In the genomic region with DNA sequence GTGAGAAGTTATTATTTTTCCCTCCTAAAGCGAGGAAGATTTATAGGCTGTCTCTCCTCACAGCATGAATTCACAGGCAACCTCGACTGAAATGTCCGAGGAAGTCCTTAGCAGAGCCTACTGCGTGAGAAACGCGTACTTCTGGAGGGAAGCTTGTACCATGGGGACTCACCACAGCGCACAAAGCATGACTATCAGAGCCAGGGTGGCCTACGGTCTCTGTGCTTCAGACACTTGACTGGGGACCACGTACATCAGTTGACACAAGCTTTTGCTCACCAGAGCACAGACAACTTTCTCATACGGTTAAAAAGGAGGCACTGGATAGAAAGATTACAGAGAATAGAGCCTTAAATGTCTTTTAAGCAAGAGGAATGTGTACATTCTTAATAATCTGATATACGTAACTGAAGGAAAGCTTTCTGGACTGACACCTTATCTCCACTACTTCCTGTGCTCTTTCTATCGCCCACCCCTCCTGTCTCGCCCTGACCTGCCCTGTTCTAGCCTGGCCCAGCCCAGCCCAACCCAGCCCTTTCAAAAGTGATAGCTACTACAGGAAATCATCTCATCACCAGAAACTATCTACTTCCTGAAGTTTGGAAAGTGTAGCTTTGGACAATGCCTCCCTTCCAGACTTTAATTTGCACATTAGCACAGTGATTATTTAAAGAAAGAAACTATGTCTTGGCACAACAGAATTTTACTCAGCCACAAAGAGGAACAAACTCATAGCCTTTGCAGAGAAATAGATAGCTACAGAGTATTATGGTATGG, we compare ENCODE assay signal across 19 mouse cellular contexts.
DNase-seq lines count a peak whose midpoint lies in the region; ATAC-seq and TF ChIP-seq lines count a peak whose summit lies in the region.
"Had no signal": no experiment of that assay in that cellular context is flagged by ENCODE, and none has a peak within 500 bp of the region (broad histone marks: within the 10 kb centered on the region; RNA-seq: fewer than 3 reads in every experiment).

No protein-coding gene starts in this region.

- no peaks in the 10 kb centered on the region for H3K36me3 ChIP-seq in heart, embryonic 13.5 days
- no peaks in the 10 kb centered on the region for H3K36me3 ChIP-seq in lung, embryonic 14.5 days (ENCODE audit: insufficient read depth)
- H3K36me3 ChIP-seq in lung, postnatal 0 days (ENCODE audit: insufficient read depth, low read length): no peaks in the 10 kb centered on the region
- no peaks in the 10 kb centered on the region for H3K36me3 ChIP-seq in liver, embryonic 12.5 days
- H3K36me3 ChIP-seq in neural tube, embryonic 15.5 days: no peaks in the 10 kb centered on the region
- H3K36me3 ChIP-seq: midbrain, embryonic 10.5 days; neural tube, embryonic 12.5 days had no signal

- DNase-seq in heart, postnatal 25 days (ENCODE audit: low spot score): no peak
- DNase-seq in lung, embryonic 14.5 days: peak; percentile 4
- DNase-seq in lung, postnatal 0 days (ENCODE audit: low spot score): no peak
- no peak for DNase-seq in left cerebral cortex, postnatal 36 days (ENCODE audit: low spot score in 2 of 2)
- no peak for DNase-seq in ovary, adult 18-20 months (ENCODE audit: low spot score)
- DNase-seq: adrenal gland, postnatal 36 days; cerebellum, adult 18-20 months; embryo, embryonic 11 days; forebrain, postnatal 0 days; gastrocnemius, postnatal 25 days; kidney, postnatal 14 days; layer of hippocampus, postnatal 36 days; right cerebral cortex, adult 18-20 months had no signal

- peaks cover 8% of the 10 kb centered on the region; the same call in 1 of the 2 replicates for H3K4me1 ChIP-seq in heart, embryonic 13.5 days
- H3K4me1 ChIP-seq in lung, embryonic 14.5 days (ENCODE audit: insufficient read depth): no peaks in the 10 kb centered on the region
- no peaks in the 10 kb centered on the region for H3K4me1 ChIP-seq in lung, postnatal 0 days (ENCODE audit: insufficient read depth, low read depth, low read length)
- peaks cover 15% of the 10 kb centered on the region for H3K4me1 ChIP-seq in liver, embryonic 12.5 days
- peaks cover 12% of the 10 kb centered on the region for H3K4me1 ChIP-seq in neural tube, embryonic 15.5 days
- H3K4me1 ChIP-seq: midbrain, embryonic 10.5 days; neural tube, embryonic 12.5 days had no signal

- no peak for TF ChIP-seq EP300 in lung, postnatal 0 days (IDR thresholded peaks at IDR 0.05)

- 40% methylated on average over 13 of the region's 13 CpGs for WGBS in heart, embryonic 13.5 days
- WGBS in lung, embryonic 14.5 days: 47% methylated on average over 13 of the region's 13 CpGs
- 35% methylated on average over 13 of the region's 13 CpGs for WGBS in lung, postnatal 0 days
- 19% methylated on average over 13 of the region's 13 CpGs for WGBS in liver, embryonic 12.5 days (ENCODE audit: insufficient replicate concordance)
- 49% methylated on average over 13 of the region's 13 CpGs for WGBS in neural tube, embryonic 15.5 days

- H3K4me3 ChIP-seq in heart, embryonic 13.5 days: no peak overlapping the region
- H3K4me3 ChIP-seq in lung, embryonic 14.5 days (ENCODE audit: low read depth, low read length): no peak overlapping the region
- no peak overlapping the region for H3K4me3 ChIP-seq in lung, postnatal 0 days (ENCODE audit: low read depth, low read length)
- H3K4me3 ChIP-seq in liver, embryonic 12.5 days: no peak overlapping the region
- H3K4me3 ChIP-seq in neural tube, embryonic 15.5 days (replicated peaks): no peak overlapping the region
- H3K4me3 ChIP-seq: erythroblast, embryonic 14.5 days; midbrain, embryonic 10.5 days; neural tube, embryonic 12.5 days had no signal

- no peaks in the 10 kb centered on the region for H3K9me3 ChIP-seq in heart, embryonic 13.5 days
- no peaks in the 10 kb centered on the region for H3K9me3 ChIP-seq in lung, embryonic 14.5 days (ENCODE audit: low read depth, low read length)
- H3K9me3 ChIP-seq in lung, postnatal 0 days (ENCODE audit: low read length): no peaks in the 10 kb centered on the region
- no peaks in the 10 kb centered on the region for H3K9me3 ChIP-seq in liver, embryonic 12.5 days (replicated peaks)
- H3K9me3 ChIP-seq in neural tube, embryonic 15.5 days (replicated peaks): no peaks in the 10 kb centered on the region
- H3K9me3 ChIP-seq: midbrain, embryonic 10.5 days; neural tube, embryonic 12.5 days had no signal

- H3K4me2 ChIP-seq in heart, embryonic 13.5 days: peak overlapping the region; percentile 19; the same call in 1 of the 2 replicates
- H3K4me2 ChIP-seq in lung, embryonic 14.5 days: no peak overlapping the region
- no peak overlapping the region for H3K4me2 ChIP-seq in lung, postnatal 0 days (replicated peaks; ENCODE audit: low read depth, low read length)
- peak overlapping the region; percentile 34 for H3K4me2 ChIP-seq in liver, embryonic 12.5 days
- H3K4me2 ChIP-seq in neural tube, embryonic 15.5 days: peak overlapping the region; percentile 22; the same call in 1 of the 2 replicates
- H3K4me2 ChIP-seq: neural tube, embryonic 12.5 days had no signal

- no peaks in the 10 kb centered on the region for H3K27me3 ChIP-seq in heart, embryonic 13.5 days (replicated peaks)
- H3K27me3 ChIP-seq in lung, embryonic 14.5 days (ENCODE audit: insufficient read depth, low read length): no peaks in the 10 kb centered on the region
- no peaks in the 10 kb centered on the region for H3K27me3 ChIP-seq in lung, postnatal 0 days (replicated peaks; ENCODE audit: insufficient read depth, low read length)
- H3K27me3 ChIP-seq in liver, embryonic 12.5 days (replicated peaks): no peaks in the 10 kb centered on the region
- H3K27me3 ChIP-seq in neural tube, embryonic 15.5 days (replicated peaks): no peaks in the 10 kb centered on the region
- H3K27me3 ChIP-seq: neural tube, embryonic 12.5 days had no signal

- TF ChIP-seq CTCF in lung, embryonic 14.5 days (IDR thresholded peaks at IDR 0.05; ENCODE audit: low read depth): no peak
- no peak for TF ChIP-seq CTCF in lung, postnatal 0 days (IDR thresholded peaks at IDR 0.05)

- H3K27ac ChIP-seq in heart, embryonic 13.5 days (replicated peaks): peak overlapping the region; percentile 53; the same call in 1 of the 2 replicates
- H3K27ac ChIP-seq in lung, embryonic 14.5 days (ENCODE audit: low read depth): no peak overlapping the region
- H3K27ac ChIP-seq in lung, postnatal 0 days (ENCODE audit: low read length): no peak overlapping the region
- no peak overlapping the region for H3K27ac ChIP-seq in liver, embryonic 12.5 days
- no peak overlapping the region for H3K27ac ChIP-seq in neural tube, embryonic 15.5 days (replicated peaks)
- H3K27ac ChIP-seq: midbrain, embryonic 10.5 days; neural tube, embryonic 12.5 days had no signal

- H3K9ac ChIP-seq in heart, embryonic 13.5 days: no peak overlapping the region
- no peak overlapping the region for H3K9ac ChIP-seq in lung, embryonic 14.5 days
- H3K9ac ChIP-seq in lung, postnatal 0 days (replicated peaks; ENCODE audit: low read depth): no peak overlapping the region
- H3K9ac ChIP-seq in liver, embryonic 12.5 days: no peak overlapping the region
- no peak overlapping the region for H3K9ac ChIP-seq in neural tube, embryonic 15.5 days (replicated peaks)
- H3K9ac ChIP-seq: forebrain, postnatal 0 days; neural tube, embryonic 12.5 days had no signal

- no peak for ATAC-seq in heart, embryonic 13.5 days (ENCODE audit: extremely low read depth, insufficient number of reproducible peaks, low FRiP score, low TSS enrichment)
- ATAC-seq in lung, embryonic 14.5 days (ENCODE audit: insufficient read depth): peak; percentile 56
- no peak for ATAC-seq in lung, postnatal 0 days
- peak; percentile 89 for ATAC-seq in liver, embryonic 12.5 days
- no peak; the same call in 1 of the 2 replicates for ATAC-seq in neural tube, embryonic 15.5 days (ENCODE audit: low FRiP score)

- intact Hi-C loops in heart, postnatal 25 days (cut with DNase I): no loop called here
- intact Hi-C loops in left cerebral cortex, postnatal 36 days (cut with DNase I): no loop called here

Comparison
In these comparisons a context has a peak if more than half of its experiments do, and no peak if none do; other contexts are left out.
1. ATAC-seq: peak in lung, embryonic 14.5 days (single experiment) and liver, embryonic 12.5 days (single experiment); none in heart, embryonic 13.5 days (single experiment), lung, postnatal 0 days (single experiment) and neural tube, embryonic 15.5 days (single experiment).
2. H3K4me2 ChIP-seq: peak in heart, embryonic 13.5 days (single experiment), liver, embryonic 12.5 days (single experiment) and neural tube, embryonic 15.5 days (single experiment); none in lung, embryonic 14.5 days (single experiment) and lung, postnatal 0 days (single experiment).